Mouse (Mus musculus): ENCODE results near the gene Hmcn2.

DNA sequence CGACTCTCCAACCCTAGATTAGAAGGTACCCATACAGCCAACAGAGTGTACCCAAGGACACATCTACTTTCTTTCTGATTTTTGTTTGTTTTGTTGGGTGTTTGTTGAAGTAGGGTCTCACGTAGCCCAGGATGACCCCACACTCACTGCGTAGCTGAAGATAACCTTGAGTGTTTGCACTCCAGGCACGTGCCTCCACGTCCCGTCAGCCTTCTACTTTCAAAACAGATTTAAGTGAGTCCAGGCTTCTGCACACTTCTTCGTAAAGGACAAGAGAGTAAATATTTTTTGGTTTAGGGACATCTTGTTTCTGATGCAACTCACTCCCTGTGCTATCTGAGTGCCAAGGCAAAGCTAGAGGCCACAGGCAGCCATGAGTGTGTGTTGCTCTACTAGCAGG lies 149.0 kb downstream of the Hmcn2 start:
- no peak for TF ChIP-seq CTCF (IDR thresholded peaks at IDR 0.05)
- no peak for TF ChIP-seq POLR2A (IDR thresholded peaks at IDR 0.05; ENCODE audit: insufficient read depth, low read depth, low read length)
- TF ChIP-seq EP300 (IDR thresholded peaks at IDR 0.05; ENCODE audit: insufficient read depth, low read depth, low read length), result no peak

Measured in heart, adult 2 months (tissue).